Mouse (Mus musculus) thymus, postnatal 36 days (tissue): ENCODE results near the gene Echdc3.

Experiments
- DNase-seq, 2 experiments: peaks; one replicate each; pipeline ENCODE4 v3.0.0; 2022; ENCODE audit warnings: mixed read lengths in 2 of 2

Echdc3 gene

DNA sequence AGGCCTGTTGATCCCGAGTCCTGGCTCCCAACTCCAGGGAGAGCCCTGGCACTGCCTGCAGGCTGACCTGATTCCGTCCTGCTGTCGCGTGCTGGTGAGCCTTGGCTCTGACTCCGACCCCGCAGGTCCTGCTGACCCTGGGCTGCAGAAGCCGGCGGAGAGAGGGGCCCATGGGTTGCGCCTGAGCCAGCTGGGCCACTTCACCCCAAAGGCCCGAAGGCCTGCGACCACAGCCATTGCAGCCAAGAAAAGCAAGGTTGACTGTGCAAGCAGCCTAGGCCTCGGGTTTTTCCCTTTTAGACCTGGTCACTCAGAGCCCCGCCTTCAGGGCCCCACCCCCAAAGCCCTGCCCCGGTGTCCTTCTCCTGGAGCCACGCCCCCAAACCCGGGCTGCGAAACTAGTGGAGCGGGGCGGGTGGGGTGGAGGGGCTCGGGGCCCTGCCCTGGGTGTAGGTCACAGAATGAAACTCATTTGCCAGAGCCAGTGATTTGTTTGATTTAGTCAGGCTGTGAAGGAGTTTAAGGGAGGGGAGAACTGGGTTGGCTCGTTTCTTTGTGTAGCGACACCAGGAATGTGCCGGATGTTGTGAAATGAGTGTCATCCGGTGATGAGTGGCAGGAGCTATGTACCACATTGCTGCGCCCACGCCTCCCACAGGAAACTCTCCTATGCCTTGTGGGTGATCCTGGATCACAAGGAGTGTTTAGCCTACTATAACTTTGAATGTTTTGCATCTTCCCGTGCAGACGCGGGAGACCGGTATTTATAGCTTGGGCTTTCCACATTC lies at the start of gene Echdc3:
TSS of gene Echdc3 (minus strand) at position 310 of the 788 bp plus-strand sequence.
- peak; percentile 47 to 55 for DNase-seq

- DNase-seq: no peak
Measured at GRCm38 (mm10) chr2:6261718-6262117, 48.9 kb upstream of the Echdc3 start.

DNA sequence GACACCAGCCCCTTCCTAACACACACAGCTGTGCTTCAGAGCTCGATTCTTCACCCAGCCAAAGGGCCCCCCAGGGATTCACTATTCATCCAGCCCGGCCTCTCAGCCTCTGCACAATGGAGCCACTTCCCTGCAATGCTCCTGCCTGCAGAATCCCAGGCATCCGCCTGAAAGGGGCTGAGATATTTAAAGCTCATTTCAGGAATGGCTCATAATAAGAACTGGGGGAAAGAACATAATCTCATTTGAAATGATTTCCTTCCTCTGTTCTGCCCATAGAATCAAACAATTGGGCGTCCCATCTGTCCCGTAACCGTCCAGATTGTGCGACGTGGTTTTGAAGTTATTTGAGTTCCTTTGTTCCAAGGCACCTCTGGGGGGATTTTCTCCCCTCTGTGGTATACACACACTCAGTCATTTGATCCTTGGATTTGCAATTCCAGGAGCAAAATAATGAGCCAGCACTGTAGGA lies 48.4 kb upstream of the Echdc3 start:
- no peak for DNase-seq

GRCm38 (mm10) chr2:6260661-6261060 lies 47.8 kb upstream of the Echdc3 start:
- no peak for DNase-seq

DNA sequence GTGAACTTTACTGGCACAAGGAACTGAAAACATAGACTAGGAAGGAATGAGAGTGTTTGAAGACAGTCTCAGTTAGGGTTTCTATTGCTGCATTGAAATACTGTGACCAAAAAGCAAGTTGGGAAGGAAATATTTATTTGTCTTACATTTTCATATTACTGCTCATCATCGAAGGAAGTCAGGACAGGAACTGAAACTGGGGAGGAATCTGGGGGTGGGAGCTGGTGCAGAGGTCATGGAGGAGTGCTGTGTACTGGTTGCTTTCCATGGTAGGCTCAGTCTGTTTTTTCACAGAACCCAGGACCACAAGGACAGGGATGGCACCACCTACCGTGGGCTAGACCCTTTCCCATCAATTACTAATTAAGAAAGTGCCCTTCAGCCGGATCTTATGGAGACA lies 46.3 kb upstream of the Echdc3 start:
- no peak for DNase-seq

DNA sequence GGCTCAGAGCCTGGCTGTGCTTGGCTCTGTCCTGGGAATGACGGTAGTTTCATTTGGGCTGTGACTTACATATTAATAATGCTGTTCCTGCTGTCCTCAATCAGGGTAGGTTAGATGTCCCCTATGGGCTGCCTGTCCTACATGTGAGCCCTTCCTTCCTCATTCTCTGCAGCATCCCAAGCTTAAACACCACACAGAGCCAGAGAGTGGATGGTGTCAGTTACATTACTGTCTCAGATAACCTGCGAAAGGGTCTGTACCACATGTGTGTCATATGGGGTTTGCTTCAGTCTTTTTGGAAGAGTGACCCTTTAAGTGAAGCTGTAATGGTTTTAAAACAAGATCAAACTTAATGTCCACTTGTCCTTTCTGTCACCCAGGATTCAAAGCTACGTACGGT lies 45.2 kb upstream of the Echdc3 start:
- DNase-seq: no peak

GRCm38 (mm10) chr2:6257146-6257545 lies 44.3 kb upstream of the Echdc3 start:
- DNase-seq: no peak

GRCm38 (mm10) chr2:6255989-6256841 lies 43.4 kb upstream of the Echdc3 start:
- peak; percentile 13 to 27 for DNase-seq

GRCm38 (mm10) chr2:6255402-6255988 lies 42.7 kb upstream of the Echdc3 start:
- DNase-seq: no peak

DNA sequence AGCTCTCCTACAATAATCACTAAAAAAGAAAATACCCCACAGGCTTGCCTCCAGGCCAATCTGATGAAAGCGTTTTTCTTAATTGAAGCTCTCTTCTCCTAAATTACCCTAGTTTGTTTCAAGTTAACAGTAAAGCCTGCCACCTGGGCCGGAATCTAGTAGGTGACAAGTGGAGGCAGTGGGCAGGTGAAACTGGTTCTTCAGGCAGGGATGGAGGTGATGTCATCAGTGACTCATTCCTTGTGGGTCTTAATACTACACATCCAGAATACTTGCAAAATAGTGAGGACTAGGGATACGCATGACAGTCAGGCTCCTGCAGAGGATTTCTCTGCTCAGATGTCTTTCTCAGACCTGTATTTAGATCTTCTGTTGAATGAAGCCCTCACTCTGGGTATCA lies 39.7 kb upstream of the Echdc3 start:
- DNase-seq: no peak

- DNase-seq: no peak
Measured at GRCm38 (mm10) chr2:6251076-6251496, 38.3 kb upstream of the Echdc3 start.

GRCm38 (mm10) chr2:6241446-6241845 lies 28.6 kb upstream of the Echdc3 start:
- DNase-seq: no peak

GRCm38 (mm10) chr2:6240072-6240471 lies 27.2 kb upstream of the Echdc3 start:
- no peak for DNase-seq

GRCm38 (mm10) chr2:6239333-6239732 lies 26.5 kb upstream of the Echdc3 start:
- DNase-seq: no peak

DNA sequence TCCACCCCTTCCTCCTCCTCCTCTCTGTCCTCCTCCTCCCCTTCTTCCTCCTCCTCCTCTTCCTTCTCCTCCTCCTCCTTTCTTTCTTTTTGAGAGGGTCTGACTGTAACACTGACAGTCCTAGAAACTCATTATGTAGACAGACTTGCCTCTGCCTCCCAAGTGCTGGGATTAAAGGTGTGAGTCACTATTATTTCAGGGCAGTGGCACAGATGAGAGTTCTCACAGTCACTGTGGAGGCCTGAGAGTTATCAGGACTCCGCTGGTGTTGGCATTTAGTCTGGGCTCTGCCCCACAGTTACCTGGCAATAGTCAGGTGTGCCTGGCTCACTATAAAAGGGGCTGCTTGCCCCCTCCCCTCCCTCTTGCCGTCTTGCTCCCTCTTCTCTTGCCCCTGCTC lies 25.8 kb upstream of the Echdc3 start:
- DNase-seq: no peak

DNA sequence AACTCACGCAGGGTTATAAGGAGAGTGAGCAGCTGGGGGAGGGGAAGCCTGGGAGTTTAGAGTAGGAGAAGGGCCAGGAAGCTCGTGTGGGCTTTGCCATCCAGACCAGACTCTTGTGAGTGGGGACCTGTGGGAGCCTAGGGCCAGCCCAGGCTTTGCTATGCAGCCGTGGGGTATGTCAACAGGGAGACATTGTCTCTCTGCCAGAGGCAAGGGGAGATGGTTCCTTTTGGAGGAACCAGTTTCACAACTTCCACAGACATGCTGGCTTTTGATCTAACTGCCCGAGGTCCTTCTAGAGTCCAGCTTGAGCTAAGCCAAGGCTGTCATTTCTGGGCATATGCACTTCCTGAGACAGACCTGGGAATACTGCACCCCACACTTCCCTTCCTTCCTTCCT lies 25.4 kb upstream of the Echdc3 start:
- no peak for DNase-seq

- no peak for DNase-seq
Measured at GRCm38 (mm10) chr2:6233353-6233752, 20.5 kb upstream of the Echdc3 start.

DNA sequence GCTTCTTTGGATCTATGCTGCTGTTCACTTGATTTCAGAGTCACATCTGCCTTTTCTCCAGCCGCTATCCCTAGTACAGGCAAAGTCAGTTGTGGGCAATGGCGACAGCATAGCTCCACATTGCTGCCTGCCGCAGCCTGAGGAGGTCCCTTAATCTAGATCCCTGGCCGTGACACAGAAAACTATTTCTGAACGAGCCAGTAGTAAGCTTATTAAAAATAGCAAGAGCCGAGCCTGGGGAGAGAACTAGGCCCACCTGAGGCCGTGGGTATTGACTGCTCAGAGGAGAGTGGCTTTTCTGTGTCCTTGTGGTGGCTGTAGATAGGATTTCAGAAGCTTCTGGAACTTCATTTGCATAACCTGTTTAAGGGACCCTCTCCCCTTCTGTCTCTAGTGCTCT lies 19.9 kb upstream of the Echdc3 start:
- no peak for DNase-seq

DNA sequence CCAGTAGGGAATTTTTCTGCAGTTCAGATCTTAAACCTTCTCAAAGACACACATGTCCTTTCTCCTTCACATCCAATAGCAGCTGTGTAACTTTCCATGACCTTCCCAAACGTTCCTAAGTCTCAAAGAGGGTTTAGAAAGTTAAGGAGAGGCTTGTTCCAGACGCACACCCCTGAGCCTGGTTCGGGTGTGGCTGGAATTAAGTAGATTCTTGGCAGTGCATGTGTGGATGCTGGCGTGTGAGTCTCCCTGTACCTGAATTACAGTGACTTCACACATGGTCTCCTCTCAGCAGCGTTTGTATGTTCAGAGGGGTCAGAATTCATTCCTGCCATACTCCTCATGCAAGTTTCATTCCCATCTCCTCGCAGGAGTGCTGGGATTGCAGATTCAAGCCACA lies 18.0 kb upstream of the Echdc3 start:
- DNase-seq: no peak

- DNase-seq: no peak
Measured at GRCm38 (mm10) chr2:6229597-6230290, 16.9 kb upstream of the Echdc3 start.

- no peak for DNase-seq
Measured at GRCm38 (mm10) chr2:6227059-6227445, 14.2 kb upstream of the Echdc3 start.

DNA sequence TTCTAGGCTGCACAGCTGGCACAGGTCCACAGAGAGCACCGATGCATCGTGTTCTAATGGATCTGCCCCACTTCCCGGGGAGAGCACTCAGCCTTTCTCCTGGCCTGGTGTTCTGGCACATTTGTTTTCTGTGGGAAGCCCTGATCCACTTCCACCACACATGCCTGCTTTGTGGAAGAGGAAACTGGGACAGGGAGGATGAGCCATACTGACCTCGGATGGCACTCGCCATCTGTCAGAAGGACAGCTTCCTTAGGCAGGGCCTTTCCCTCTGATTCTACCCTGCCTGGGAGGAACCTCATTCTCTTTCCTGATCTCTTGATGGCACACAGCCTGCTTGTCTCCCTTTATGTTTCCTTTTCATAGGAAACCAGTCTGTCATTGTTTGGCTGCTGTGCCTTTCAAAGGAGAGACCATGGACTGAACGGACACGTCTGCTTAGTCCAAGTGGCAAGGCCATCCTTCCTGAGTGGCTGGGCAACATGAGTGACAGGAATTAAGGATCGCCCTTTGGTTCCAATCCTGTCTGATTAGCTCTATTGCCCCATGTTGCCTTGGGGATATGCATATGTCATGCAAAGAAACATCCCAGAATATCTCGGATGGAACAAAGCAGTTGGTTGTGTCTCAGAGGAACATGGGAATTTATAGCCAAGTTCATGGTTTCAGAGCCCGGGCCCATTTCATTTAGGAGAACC lies 13.7 kb upstream of the Echdc3 start:
- no peak for DNase-seq
